Mouse (Mus musculus) midbrain, embryonic 15.5 days (tissue): ENCODE results near the gene Klf2. TPM values are rescaled to one million over a fixed set of nuclear protein-coding genes. Genes with fewer than 3 reads are reported as not detected.

Experiments
- ATAC-seq: fragments of 200-750 bp; cut with Nextera tagmentation; replicated peaks from 2 replicates; pipeline ENCODE4 v1.8.0; 2017; ENCODE audit warnings: moderate TSS enrichment
- H3K27ac ChIP-seq: fragments of 300-500 bp; sonication (generic); 2 replicates; pipeline ENCODE4 v1.5.1; 2015; ENCODE audit warnings: mild to moderate bottlenecking, inconsistent platforms
- H3K27me3 ChIP-seq: fragments of 300-500 bp; sonication (generic); replicated peaks from 2 replicates; pipeline ENCODE4 v1.6.1; 2015; ENCODE audit warnings: inconsistent platforms
- H3K36me3 ChIP-seq: fragments of 300-500 bp; sonication (generic); replicated peaks from 2 replicates; pipeline ENCODE4 v1.6.1; 2015; ENCODE audit warnings: inconsistent platforms
- H3K4me1 ChIP-seq: fragments of 300-500 bp; sonication (generic); 2 replicates; pipeline ENCODE4 v1.6.1; 2015; ENCODE audit warnings: inconsistent platforms
- H3K4me2 ChIP-seq: fragments of 300-500 bp; sonication (generic); 2 replicates; pipeline ENCODE4 v1.6.1; 2015; ENCODE audit warnings: inconsistent platforms, mild to moderate bottlenecking, moderate library complexity
- H3K4me3 ChIP-seq: fragments of 300-500 bp; sonication (generic); 2 replicates; pipeline ENCODE4 v1.5.1; 2015; ENCODE audit warnings: mild to moderate bottlenecking, inconsistent platforms
- H3K9ac ChIP-seq: fragments of 300-500 bp; sonication (generic); 2 replicates; pipeline ENCODE4 v1.6.1; 2015; ENCODE audit warnings: mild to moderate bottlenecking, inconsistent platforms
- H3K9me3 ChIP-seq: fragments of 300-500 bp; sonication (generic); 2 replicates; pipeline ENCODE4 v1.6.1; 2016; ENCODE audit warnings: inconsistent platforms
- WGBS: fragments of 180-500 bp; shearing (Covaris S2); methylation state at CpG from one replicate; pipeline ENCODE4 v1.1.7; 2015; ENCODE audit warnings: mixed read lengths; 5-methylcytosine and 5-hydroxymethylcytosine counted together
- polyA plus RNA-seq: library from polyadenylated mRNA; unstranded; fragments of >200 nt; fragmentation: Nextera tagmentation; extraction: Ambion mirVana; gene quantifications from 2 replicates; pipeline ENCODE4 v1.2.1, GENCODE M21; 2015

Gene Klf2
- polyA plus RNA-seq, 1 experiment from 2014 or later: 4.7 TPM

DNA sequence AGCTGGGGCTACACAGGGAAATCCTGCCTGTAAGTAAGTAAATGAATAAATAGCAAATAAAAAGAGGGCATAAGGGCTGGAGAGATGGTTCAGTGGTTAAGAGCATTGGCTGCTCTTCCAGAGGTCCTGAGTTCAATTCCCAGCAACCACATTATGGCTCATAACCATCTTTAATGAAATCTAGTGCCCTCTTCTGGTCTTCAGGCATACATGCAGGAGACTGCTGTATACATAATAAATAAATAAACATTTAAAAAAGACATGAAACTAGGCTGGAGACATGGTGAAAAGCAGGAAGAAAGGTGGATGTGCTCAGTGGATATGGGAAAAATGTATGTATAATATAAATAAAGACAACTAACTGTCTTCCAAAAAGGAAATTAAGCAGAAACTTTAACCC is 25.5 kb upstream of the Klf2 start:
- no peaks in the 10 kb centered on the region for H3K4me1 ChIP-seq
- H3K36me3 ChIP-seq: no peaks in the 10 kb centered on the region
- no peak overlapping the region for H3K4me2 ChIP-seq
- H3K4me3 ChIP-seq: no peak overlapping the region
- H3K27me3 ChIP-seq: no peaks in the 10 kb centered on the region
- H3K9me3 ChIP-seq: no peaks in the 10 kb centered on the region
- no peak overlapping the region for H3K9ac ChIP-seq
- ATAC-seq: no peak
- no peak overlapping the region for H3K27ac ChIP-seq

DNA sequence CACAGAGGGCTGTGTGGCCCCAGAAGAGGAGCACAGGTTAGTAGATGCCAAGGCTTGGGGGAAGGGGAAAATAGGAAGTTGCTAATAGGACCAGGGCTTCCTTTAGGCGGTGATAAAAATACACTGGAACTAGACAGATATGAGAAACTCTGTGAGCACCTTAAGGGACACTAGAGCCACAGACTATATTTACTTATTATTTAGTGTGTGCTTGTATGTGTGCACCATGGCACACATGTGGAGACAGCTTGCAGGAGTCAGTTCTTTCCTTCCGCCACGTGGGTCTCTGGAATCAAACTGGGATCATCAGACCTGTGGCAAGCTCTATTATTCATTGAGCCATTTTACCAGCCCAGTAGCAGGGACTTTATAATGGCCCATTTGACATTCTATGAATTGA is 23.7 kb upstream of the Klf2 start:
- WGBS: 73% methylated on average over 3 of the region's 3 CpGs
- Histone ChIP-seq H3K4me1 (no peaks in the 10 kb centered on the region), H3K4me3 (no peak overlapping the region), H3K9ac (no peak overlapping the region), H3K4me2 (no peak overlapping the region), H3K27me3 (no peaks in the 10 kb centered on the region), H3K36me3 (no peaks in the 10 kb centered on the region), H3K27ac (no peak overlapping the region), H3K9me3 (no peaks in the 10 kb centered on the region)
- no peak for ATAC-seq

DNA sequence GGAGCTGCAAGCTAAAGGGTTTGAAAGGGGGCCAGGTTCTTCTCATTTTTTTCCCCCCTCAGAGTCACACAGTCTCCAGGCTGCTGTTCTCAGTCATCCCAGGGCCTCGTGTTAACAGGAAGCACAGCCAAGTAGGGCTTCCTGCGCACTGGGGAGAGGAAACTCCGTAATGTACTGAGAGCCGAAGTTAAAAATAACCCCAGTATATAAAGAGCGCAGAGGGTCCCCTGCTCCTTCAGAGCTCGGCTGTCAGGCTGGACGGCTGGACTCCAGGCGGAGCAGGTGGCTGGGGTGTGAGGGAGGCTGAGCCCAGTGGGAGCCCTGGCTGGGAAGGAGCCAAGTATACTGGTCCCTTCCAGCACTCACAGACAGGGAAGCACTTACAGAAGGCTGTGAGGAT is 23.2 kb upstream of the Klf2 start:
- H3K36me3 ChIP-seq: no peaks in the 10 kb centered on the region
- no peak overlapping the region for H3K9ac ChIP-seq
- no peaks in the 10 kb centered on the region for H3K27me3 ChIP-seq
- no peak overlapping the region for H3K4me3 ChIP-seq
- WGBS: 68% methylated on average over 8 of the region's 8 CpGs
- no peaks in the 10 kb centered on the region for H3K4me1 ChIP-seq
- ATAC-seq: 0 out of 2 replicates have a peak, but pooled peaks have one; percentile 65
- H3K9me3 ChIP-seq: no peaks in the 10 kb centered on the region
- H3K27ac ChIP-seq: no peak overlapping the region
- H3K4me2 ChIP-seq: no peak overlapping the region

GRCm38 (mm10) chr8:72296561-72296960 is 22.3 kb upstream of the Klf2 start:
- 94% methylated on average over 8 of the region's 8 CpGs for WGBS
- no peaks in the 10 kb centered on the region for H3K36me3 ChIP-seq
- no peak overlapping the region for H3K9ac ChIP-seq
- H3K27me3 ChIP-seq: no peaks in the 10 kb centered on the region
- no peak overlapping the region for H3K4me3 ChIP-seq
- H3K4me2 ChIP-seq: no peak overlapping the region
- no peak overlapping the region for H3K27ac ChIP-seq
- H3K4me1 ChIP-seq: no peaks in the 10 kb centered on the region
- no peaks in the 10 kb centered on the region for H3K9me3 ChIP-seq
- no peak for ATAC-seq

- Histone ChIP-seq H3K4me2 (no peak overlapping the region), H3K9ac (no peak overlapping the region), H3K9me3 (no peaks in the 10 kb centered on the region), H3K4me1 (no peaks in the 10 kb centered on the region), H3K27me3 (no peaks in the 10 kb centered on the region), H3K27ac (no peak overlapping the region), H3K36me3 (no peaks in the 10 kb centered on the region), H3K4me3 (no peak overlapping the region)
- ATAC-seq: no peak
- 78% methylated on average over 1 of the region's 1 CpGs for WGBS
These were observed 19.9 kb upstream of the Klf2 start for GRCm38 (mm10) chr8:72298928-72299327.

DNA sequence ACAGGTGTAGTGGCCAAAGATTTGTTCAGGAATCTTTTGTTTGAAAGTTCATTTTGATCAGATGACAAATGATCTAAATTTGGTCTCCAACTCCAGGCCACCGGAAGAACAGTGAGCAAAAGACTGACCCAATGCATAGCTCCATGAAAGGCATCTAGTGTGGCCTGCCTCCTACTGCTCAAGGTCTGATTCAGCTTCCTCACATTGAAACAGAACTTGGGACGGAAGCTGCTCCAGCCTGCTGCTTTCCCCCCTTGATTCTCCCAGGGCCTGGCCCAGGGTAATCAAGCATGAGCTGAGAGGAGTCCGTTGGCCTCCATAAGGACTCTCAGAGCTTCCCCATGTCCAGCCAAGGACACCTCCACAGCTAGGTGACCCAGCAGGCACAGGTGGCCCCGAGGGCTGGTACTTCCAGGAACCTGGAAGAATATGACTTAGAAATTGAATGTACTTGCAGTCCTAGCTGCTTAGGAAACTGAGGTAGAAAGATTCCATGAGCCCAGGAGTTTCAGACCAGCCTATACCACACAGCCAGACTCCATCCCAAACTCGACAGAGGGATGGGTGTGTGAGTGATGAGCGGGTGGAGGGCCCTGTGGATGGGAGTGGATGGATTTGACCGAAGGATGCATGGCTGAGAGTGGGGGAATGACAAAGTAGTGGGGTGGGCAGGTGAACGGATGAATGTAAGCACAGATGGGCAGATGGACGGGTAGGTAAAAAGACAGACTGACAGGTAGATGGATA is 18.0 kb upstream of the Klf2 start:
- no peak overlapping the region for H3K27ac ChIP-seq
- no peak overlapping the region for H3K9ac ChIP-seq
- no peaks in the 10 kb centered on the region for H3K4me1 ChIP-seq
- WGBS: 78% methylated on average over 9 of the region's 9 CpGs
- H3K36me3 ChIP-seq: no peaks in the 10 kb centered on the region
- H3K4me2 ChIP-seq: no peak overlapping the region
- H3K27me3 ChIP-seq: no peaks in the 10 kb centered on the region
- no peak for ATAC-seq
- H3K9me3 ChIP-seq: no peaks in the 10 kb centered on the region
- no peak overlapping the region for H3K4me3 ChIP-seq

DNA sequence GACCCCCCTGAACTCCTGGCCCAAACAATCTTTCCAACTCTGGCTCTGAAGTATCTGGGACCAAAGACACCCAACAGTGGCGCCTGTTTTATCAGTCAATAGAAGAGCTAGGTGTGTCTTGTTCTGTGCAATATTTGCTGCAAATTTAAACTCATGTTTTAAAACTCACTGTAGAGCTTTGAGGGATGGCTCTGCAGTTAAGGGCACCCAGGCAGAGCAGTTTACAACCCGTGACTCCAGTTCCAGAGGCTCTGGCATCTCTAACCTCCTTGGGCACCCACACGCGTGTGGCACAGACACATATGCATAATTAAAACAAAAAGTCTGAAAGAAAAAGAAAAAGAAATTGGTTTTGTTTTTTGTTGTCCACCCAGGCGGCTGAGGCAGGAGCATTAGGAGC is 17.3 kb upstream of the Klf2 start:
- H3K4me2 ChIP-seq: no peak overlapping the region
- H3K36me3 ChIP-seq: no peaks in the 10 kb centered on the region
- H3K9ac ChIP-seq: no peak overlapping the region
- WGBS: 87% methylated on average over 5 of the region's 5 CpGs
- H3K4me1 ChIP-seq: no peaks in the 10 kb centered on the region
- H3K27me3 ChIP-seq: no peaks in the 10 kb centered on the region
- no peak overlapping the region for H3K4me3 ChIP-seq
- no peak for ATAC-seq
- H3K27ac ChIP-seq: no peak overlapping the region
- H3K9me3 ChIP-seq: no peaks in the 10 kb centered on the region

DNA sequence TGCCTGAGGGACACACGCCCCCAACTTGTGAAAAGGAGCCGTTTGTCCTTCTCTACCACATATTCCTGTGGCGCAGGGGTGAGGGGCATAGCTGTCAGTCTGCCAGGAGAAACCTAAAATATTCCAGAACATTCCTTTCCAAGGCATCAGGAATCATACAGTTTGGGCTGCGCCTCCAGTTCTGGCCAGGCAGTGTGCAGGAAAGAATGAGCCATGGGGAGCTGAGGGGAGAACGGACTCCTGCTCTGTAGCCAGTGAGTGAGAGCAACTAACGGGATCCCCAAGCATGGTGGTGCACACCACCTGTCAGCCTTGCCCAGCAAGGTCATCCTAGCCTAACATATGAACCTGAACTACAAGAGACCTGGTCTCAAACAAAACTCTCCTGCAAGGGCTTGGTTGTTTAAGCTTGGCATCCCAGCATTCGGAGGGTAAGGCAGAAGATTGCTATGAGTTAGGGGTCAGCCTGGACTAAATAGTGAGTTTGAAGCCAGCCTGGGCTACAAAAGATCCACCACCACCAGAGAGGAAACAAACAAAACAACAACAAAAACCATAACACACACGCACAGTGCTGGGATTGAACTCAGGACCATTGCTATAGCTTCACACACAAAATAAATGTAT is 15.7 kb upstream of the Klf2 start:
- Histone ChIP-seq H3K27ac (no peak overlapping the region), H3K4me1 (no peaks in the 10 kb centered on the region), H3K27me3 (no peaks in the 10 kb centered on the region), H3K9me3 (no peaks in the 10 kb centered on the region), H3K4me3 (no peak overlapping the region), H3K4me2 (no peak overlapping the region), H3K36me3 (no peaks in the 10 kb centered on the region), H3K9ac (no peak overlapping the region)
- no peak for ATAC-seq
- 80% methylated on average over 8 of the region's 8 CpGs for WGBS

- no peaks in the 10 kb centered on the region for H3K9me3 ChIP-seq
- no peak for ATAC-seq
- no peak overlapping the region for H3K27ac ChIP-seq
- H3K36me3 ChIP-seq: no peaks in the 10 kb centered on the region
- no peak overlapping the region for H3K4me2 ChIP-seq
- WGBS: 67% methylated on average over 8 of the region's 8 CpGs
- no peaks in the 10 kb centered on the region for H3K27me3 ChIP-seq
- no peak overlapping the region for H3K9ac ChIP-seq
- H3K4me1 ChIP-seq: no peaks in the 10 kb centered on the region
- H3K4me3 ChIP-seq: no peak overlapping the region
These were observed 15.2 kb upstream of the Klf2 start for GRCm38 (mm10) chr8:72303633-72304032.

DNA sequence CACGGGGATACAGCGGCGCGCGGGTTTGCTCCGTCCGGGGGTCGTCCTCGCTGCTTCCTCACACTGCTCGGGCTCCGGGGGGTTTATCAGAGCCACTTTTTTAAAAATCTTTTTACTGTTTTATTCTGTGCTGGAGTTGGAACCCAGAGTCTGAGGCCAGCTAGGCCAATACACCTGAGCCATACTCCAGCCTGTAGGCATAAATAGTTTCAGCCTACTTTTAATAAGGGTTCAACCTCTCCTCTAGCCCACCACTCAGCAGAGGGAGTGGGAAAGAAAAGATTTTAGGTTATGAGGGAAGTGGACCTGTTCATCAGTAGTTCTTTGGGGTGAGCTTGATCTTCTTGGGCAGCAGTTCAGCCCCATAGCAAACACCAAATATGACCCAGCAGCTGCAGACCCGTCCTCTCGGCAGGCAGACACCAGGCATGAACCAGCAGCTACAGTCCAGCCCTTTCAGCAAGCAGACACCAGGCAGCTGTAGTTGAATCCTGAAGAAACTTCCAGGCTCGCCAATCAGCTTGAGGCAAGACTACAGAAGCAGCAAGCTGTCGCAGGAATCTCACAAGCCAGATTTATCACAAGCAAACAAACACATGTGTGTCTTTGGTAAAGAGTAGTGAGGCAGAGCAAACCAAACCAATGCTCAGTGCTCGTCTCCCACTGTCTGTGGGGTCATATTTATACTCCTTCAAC is 13.5 kb upstream of the Klf2 start, which contains the start of gene Gm10282:
Gene Gm10282 (minus strand): TSS at position 51 of the 696 bp plus-strand sequence.
- Histone ChIP-seq H3K9ac (no peak within 1 kb of the TSS), H3K4me3 (no peak within 1 kb of the TSS), H3K27me3 (no peaks in the 10 kb centered on the region), H3K9me3 (no peaks in the 10 kb centered on the region), H3K36me3 (no peaks in the 10 kb centered on the region), H3K4me1 (no peaks in the 10 kb centered on the region), H3K27ac (no peak within 1 kb of the TSS), H3K4me2 (no peak within 1 kb of the TSS)
- WGBS: 77% methylated on average over 16 of the region's 16 CpGs
- ATAC-seq: no peak

DNA sequence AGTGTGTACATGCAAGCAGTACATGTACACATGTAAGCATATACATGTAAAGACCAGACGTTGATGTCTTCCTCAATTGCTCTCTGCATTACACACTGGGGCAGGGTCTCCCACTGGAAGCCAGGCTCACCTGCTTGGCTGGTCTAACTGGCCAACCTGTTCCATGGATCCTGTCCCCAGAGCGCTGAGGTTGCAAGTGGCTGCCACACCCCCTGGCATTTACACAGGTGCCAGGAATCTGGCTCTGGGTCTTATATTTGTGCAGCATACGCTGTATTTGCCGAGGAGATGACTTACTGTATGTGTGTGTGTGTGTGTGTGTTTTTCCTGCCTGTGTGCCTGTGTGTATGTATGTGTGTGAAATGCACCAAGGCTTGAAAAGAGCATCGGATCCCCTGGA is 11.9 kb upstream of the Klf2 start:
- Histone ChIP-seq H3K4me2 (no peak overlapping the region), H3K27me3 (no peaks in the 10 kb centered on the region), H3K4me3 (no peak overlapping the region), H3K36me3 (no peaks in the 10 kb centered on the region), H3K9ac (no peak overlapping the region), H3K27ac (no peak overlapping the region), H3K9me3 (no peaks in the 10 kb centered on the region), H3K4me1 (no peaks in the 10 kb centered on the region)
- ATAC-seq: no peak
- 90% methylated on average over 5 of the region's 5 CpGs for WGBS

DNA sequence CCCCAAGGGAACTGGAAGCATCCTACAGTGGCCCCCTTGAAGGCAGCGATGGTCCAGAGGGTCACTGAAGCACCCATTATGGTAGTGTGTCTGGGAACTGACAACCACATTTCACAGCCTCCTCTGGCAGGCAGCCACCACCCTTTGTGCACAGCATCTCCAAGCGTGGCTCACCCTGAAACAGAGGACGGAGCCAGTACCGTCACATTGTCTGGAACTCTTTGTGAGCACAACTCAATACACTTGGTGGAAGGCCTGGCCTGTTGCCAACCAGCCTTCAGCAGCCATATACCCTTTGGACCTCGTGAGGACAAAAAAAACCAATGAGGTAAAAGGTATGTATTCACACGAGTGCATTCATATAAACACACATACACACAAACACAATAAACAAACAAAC is 10.6 kb upstream of the Klf2 start:
- no peak overlapping the region for H3K4me3 ChIP-seq
- no peak overlapping the region for H3K27ac ChIP-seq
- H3K36me3 ChIP-seq: no peaks in the 10 kb centered on the region
- H3K9me3 ChIP-seq: no peaks in the 10 kb centered on the region
- H3K4me1 ChIP-seq: no peaks in the 10 kb centered on the region
- H3K4me2 ChIP-seq: no peak overlapping the region
- 45% methylated on average over 6 of the region's 6 CpGs for WGBS
- no peak for ATAC-seq
- H3K27me3 ChIP-seq: no peaks in the 10 kb centered on the region
- H3K9ac ChIP-seq: no peak overlapping the region
